Mouse (Mus musculus) ovary, adult 18-20 months (tissue): ENCODE measurements around the gene Slc35e4.
A peak's percentile ranks its signal among the peaks of the same experiment; 100 is the strongest.

Source experiments
- DNase-seq: peaks from one replicate; pipeline ENCODE4 v3.0.0; 2022; ENCODE audit warnings: low spot score, mixed read lengths

The Slc35e4 gene

DNA sequence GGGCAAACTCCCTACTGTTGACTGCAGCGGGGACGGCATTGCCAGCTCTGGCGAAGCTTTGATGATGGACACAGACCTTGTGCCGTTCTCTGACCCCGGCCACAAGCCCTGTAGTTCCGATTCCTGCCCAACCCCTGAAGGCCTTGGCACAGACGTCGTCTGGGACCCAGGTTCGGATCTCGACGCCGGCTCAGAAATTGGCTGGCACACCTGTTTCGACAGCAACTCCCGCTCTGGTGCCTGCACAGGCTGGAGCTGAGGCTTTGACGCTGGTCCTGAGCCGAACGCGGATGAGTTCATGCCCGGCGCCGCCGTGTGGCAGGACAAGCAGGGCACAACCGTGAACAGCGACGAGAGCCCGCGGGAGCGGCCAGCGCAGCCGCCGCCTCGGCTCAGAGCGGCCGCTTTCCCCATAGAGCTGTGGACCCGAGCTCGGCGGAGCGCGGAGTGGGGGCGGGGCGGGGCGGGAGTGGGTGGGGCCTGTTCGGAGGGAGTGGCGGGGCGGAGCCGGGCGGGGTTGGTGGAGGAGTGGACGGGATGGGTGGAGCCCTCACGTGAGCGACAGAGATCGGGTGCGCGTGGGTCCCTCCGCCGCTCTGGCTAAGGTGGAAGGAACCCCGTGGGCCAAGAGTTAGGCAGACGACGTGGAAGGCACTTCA, 50.9 kb downstream of the Slc35e4 start, which contains the start of gene Osbp2:
Gene Osbp2 (minus strand): TSS at position 450 of the 659 bp plus-strand sequence.
- peak; percentile 69 for DNase-seq

DNA sequence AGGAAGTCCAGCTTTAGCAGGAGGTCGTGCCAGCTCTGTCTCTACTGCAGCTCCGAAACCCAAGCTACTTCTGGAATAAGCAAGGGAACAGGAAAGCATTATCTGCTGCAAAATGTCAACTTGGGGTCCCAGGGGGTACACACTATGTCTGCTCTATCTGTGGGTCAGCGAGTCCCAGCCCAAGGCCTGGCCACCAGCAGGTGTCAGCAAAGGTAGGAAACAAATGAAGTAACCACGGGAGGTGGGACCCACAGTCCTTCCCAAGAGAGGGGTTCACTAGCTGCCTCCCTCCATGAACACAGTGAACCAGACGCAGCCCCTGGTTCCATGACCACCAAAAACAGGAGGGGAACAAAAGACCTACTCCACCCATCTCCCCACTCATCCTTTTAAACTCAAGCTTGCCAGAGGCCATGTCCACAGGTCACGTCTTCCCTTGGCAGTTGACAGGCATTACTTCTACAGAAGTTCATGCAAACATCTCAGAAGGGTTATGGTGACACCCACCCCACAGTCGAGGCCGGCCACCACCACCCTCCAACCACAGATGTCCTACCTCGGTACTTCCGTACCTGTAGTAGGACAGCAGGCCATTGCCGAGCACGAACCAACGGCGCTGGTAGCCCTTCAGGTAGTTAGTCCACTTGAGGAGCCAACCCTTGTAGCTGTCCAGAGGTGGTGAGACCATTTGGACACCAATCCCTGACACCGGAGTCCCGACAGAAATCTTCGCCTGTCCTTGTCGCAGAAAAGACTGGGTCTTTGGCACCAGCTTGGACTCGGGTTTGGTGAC, 51.6 kb downstream of the Slc35e4 start:
- no peak for DNase-seq

DNA sequence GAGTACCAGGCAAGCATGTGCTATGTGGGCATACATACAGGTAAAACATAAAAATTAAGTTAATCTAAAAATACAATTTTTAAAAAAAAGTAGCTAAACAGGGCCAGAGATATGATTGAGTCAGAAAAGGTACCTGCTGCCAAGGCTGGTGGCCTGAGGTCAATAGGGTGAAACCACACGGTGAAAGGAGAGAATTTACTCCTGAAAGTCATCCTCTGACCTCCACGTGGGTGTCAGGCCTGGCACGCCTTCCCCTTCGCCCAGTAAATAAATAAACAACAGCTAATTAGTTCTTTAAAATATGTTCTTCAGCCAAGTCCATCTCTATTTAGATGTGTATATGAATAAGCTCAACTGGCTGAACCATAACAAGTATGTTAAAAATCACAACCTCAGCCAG, 54.1 kb downstream of the Slc35e4 start:
- no peak for DNase-seq

DNA sequence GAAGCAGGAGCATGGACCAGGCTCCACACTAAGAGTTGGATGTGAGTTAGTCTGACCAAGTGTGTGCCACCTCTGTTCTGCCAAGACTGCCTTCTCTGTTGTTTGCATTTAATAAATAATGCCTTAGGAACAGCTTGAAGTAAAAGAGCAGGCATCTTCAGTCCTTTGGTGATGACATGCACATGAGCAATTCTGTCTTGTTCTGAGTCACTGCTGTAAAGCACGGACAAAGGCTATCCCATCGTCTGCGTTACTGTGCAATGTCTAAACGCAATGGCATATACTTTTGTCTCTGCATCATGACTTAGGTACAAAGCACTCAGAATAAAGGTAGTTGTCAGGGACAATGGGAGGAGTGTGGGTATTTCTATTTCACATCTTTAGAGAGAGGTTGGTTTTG, 54.7 kb downstream of the Slc35e4 start:
- no peak for DNase-seq

DNA sequence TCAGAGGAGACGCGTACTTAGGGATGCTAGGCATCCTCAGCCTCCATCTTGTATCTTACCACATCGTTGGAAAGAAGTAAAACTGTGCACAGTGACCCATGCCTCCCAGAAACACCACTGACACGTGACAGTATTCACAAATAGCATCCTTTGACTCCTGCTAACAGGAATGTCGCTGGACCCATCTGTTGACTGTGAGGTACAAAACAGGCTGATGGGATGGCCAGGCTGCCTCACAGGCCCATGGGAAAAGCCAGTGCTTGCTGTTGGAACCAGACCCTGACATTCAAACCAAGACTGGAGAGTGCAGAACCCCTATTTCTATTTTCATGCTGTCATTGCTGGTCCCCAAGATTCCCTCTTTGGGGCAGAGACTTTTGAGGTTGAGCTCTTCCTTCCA, 56.6 kb downstream of the Slc35e4 start:
- DNase-seq: no peak
